Mouse (Mus musculus) spleen, adult 18-20 months (tissue): ENCODE measurements around the gene Dctn2.
A peak's percentile ranks its signal among the peaks of the same experiment; 100 is the strongest.

Experiments used
- DNase-seq, 2 experiments: peaks; one replicate each; pipeline ENCODE4 v3.0.0; 2022; ENCODE audit warnings: mixed read lengths in 2 of 2

The Dctn2 gene

DNA sequence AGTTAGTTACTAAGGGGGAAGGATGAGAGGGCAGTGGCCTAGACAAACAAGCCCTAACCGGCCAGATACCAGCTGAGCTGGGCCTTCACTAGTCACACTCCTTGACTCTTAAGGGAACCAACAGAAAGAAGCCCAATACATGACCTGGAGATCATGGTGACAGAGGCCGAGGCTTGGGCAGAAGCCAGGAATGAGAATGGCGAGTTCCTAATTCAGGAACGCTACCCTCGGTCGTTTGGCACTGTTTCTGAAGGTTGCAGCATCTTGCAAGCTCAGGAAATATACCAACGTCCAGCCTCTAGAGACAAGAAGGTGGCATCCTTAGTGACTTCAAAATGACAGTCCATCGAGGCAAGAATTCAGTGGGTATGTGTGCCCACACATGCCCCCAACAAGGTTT, 1.8 kb upstream of the Dctn2 start:
- no peak for DNase-seq

DNA sequence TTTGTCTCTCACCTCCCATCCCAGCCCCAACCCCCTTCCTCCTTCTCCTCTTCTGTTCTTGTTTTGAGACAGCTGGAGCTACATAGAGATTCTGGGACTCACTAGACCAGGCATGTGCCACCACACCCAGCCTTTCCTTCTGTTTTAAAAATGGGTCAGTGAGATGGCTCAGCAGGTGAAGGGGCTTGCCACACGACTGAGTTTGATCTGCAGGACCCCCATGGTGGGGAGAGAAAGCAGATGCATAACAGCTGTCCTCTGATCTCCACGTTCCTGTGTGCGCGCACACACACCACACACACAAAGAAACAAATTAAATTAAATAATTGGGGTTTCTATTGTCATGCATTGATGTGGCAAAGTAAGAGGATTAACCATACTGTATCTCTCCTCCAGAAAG, 1.2 kb upstream of the Dctn2 start:
- DNase-seq: no peak

DNA sequence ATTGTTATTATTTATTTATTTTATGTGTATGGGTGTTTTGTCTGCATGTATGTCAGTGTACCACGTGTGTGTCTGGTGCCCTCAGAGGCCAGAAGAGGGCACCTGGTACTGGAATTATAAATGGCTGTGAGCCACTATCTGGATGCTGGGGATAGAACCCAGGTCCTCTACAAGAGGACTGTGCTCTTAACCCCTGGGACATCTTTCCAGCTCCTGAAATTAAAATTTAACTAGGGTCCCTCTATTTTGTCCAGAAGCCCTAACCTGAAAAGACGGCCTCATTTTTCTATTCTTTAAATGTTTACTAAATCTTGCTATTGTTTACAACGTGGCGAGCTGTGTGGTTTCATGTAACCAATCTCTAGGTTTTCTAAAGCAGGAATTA, 449 bp upstream of the Dctn2 start:
- DNase-seq: no peak

DNA sequence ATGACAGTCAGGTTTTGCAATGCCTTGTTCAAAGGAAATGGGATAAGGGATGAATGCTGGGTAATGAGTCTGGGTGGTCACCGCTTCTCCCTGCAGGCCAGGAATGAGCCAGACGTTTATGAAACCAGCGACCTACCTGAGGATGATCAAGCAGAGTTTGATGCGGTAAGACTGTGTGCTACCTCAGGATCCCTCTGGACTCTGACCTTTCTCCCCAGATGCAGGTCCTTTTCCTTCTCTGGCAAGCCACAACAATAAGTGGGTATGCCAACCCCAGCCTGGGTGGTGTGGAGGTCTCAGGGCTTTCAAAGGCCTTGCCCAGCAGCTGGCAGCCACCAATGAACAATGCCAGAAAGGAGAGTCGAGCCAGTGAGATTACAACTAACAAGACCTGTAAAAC, 1.1 kb downstream of the Dctn2 start:
- no peak for DNase-seq

DNA sequence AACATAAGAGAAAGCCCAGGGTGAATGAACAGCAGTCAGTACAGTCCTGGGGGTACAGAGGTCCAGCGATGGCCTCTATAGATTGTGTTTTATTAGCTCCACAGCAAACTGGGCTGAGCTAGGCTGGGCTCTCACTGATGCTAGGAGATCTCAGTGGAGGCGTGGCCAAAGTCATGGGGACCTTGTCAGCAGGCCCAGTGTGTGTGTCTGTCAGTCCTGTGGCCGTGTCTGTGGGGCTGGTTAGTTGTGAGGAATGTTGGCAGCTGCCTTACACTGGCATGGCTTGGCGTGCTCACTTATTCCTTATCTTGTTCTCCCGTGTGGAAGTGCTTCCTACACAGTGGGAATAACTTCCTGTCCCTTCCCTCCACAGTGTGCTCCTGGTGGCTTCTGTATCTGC, 2.2 kb downstream of the Dctn2 start:
- DNase-seq: no peak

DNA sequence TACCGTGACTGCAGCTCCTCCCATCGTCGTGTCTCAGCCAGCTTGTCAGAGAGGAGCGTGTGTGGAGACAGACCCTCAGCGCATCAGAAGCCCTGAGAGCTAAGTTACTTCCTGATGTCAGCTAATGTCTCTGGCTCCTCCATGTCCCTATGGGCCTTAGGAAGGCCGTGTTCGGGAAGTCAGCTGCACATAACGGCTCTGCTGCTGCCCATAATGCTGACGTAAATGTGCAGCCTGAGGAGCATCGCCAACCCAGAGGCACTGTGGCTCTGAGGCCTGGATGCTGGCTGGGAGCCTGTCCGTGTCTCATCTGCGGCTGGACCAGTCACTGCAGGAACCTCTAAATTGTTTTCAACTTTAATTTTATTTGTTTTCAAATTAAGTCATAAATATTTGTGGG, 2.9 kb downstream of the Dctn2 start:
- no peak for DNase-seq

DNA sequence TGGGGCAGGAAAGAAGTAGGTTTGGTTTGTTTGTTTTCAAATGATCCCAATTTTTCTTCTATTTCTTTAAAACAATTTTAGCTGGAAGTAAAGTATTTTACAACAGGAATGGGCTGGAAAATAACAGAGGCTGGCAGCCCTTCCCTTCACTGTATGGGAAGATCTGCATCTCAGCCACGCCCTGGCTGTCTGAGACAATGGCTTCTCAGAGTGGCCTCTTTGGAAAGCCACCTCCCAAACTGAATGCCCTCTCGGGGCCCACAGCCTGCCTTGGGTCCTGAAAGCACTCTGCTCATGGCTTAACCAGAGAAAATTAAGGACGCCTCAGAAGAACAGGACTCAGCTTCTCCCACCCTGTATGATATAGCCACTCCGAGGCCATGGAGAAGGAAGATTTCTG, 3.7 kb downstream of the Dctn2 start:
- DNase-seq: no peak

DNA sequence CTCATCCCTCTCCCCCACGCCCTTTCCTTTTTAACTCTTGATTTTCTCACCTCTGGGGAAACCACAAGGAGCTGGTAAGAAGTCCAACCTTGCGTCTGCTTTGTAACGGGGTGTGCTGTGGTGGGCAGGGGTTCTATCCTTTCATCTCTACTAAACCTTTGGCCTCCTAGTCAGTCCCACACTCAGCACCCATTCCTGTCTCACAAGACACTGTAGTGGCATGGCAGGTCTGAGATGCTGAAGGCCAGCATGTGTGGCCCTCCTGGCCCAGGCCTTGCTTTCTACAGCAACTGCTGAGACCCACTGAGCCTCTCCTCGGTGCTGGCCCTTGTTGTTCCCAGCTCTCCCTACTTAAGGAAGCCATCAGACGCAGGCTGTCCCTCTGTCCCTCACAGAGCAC, 6.2 kb downstream of the Dctn2 start:
- DNase-seq: no peak

DNA sequence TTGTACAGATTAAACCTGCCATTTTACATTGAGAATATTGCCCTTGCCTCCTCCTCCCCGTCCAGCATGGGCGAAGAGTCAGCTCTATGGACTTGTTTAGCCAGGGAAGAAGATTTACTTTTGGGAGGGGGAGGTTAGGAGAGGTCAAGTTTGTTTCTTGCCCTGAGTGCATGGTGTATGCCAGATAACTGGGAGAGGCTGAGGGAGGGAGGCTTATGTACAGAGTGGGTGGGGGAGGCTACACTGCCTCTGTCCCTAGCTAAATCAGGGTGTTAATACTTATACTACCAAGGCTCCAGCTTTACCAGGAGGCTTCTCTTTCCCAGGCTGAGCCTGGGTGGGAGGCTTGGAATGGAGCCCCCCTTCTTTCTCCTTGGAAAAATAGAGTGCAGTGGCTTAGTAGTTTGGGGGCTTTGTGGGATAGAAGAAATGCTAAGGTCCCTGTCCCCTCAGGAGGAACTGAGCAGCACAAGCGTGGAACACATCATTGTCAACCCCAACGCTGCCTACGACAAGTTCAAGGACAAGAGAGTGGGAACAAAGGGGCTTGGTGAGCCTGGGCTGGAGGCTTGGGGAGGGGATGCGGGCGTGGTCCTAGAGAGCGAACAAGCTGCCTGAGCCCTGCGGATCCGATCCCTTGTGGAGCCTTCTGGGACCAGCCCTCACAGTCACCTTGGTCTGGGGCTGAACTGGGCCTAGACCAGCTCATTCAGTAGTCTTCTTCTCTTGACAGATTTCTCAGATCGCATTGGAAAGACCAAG, 8.3 kb downstream of the Dctn2 start:
- DNase-seq: no peak

DNA sequence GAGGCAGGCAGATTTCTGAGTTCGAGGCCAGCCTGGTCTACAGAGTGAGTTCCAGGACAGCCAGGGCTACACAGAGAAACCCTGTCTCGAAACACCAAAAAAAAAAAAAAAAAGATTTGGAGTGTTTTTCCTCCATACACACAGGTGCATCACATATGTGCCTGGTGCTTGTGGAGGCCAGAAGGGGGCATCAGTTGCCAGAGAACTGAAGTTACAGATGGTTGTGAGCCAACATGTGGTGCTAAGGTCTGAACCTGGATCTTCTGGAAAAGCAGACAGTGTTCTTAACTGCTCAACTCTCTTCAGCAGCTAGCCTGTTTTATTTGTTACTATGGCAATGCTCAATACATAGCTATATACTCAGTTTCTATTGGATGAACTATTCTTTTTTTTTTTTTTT, 13.6 kb downstream of the Dctn2 start:
- DNase-seq: no peak

DNA sequence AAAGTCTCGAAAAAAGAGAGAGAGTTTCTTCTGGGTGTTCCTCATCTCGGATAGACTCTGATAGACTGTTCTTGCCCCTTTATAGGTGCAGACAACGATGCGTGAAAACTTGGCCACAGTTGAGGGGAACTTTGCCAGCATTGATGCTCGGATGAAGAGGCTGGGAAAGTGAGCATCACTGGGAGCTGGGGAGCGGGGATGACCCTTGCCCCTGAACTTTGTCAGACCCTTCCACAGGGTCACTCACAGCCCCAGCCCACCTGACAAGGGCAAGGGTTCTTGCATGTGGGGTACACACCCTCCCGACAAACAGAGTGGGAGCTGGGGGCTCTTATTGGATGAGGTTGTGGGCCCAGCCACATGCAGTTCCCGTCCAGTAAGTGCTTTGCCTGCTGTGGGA, 15.1 kb downstream of the Dctn2 start:
- no peak for DNase-seq

DNA sequence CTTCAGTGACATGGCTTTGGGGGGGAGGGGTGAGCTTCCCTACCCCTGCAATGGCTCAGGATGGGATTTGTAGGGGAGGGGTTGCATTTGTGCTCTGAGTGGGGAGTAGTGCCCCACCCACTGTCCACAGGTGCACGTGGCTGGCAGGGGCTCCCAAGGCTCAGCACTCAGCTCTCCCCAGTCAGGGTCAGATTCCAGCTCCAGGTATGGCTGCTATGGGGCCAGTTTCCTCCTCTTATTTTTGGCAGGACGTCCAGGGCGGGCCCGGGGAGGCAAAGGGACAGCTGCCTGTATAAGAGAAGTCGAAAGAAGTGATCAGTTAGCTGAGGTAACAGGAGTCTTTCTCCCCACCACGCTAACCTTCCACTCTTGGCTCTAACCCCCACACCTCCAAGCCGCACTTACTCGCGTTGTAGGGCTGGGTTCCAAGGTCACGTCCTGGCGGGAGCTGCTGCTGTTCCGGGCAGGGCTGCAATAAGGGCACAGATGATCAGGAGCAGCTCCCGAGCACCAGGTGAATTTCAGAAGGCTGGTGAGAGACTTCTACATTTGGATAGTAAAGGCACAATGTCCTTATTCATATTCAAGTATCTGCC, 16.6 kb downstream of the Dctn2 start:
- DNase-seq: no peak

DNA sequence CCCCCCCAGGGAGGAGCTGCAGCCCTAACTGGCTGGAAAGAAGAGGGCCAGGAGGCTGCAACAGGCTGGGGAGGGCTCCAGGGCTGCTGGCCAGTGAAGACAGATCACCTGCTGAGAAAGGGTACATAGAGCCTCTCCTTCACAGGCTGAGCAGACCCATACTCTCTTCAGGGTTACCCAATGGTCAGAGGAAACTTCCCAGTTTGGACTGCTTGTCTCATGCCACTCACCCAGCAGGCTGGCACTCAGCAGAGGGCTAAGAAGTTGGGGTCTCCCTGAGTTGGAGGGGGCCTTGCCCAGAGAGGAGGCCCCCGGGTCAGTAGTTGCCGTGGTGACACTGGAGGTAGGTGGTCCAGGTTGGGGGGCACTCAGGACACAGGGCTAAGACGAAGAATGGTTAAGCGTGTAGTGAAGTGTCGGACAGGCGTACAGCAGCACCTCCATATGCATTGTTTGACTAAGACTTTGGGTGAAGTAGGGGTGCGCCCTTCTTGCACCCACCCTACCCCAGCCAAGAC, 18.0 kb downstream of the Dctn2 start:
- DNase-seq: no peak

DNA sequence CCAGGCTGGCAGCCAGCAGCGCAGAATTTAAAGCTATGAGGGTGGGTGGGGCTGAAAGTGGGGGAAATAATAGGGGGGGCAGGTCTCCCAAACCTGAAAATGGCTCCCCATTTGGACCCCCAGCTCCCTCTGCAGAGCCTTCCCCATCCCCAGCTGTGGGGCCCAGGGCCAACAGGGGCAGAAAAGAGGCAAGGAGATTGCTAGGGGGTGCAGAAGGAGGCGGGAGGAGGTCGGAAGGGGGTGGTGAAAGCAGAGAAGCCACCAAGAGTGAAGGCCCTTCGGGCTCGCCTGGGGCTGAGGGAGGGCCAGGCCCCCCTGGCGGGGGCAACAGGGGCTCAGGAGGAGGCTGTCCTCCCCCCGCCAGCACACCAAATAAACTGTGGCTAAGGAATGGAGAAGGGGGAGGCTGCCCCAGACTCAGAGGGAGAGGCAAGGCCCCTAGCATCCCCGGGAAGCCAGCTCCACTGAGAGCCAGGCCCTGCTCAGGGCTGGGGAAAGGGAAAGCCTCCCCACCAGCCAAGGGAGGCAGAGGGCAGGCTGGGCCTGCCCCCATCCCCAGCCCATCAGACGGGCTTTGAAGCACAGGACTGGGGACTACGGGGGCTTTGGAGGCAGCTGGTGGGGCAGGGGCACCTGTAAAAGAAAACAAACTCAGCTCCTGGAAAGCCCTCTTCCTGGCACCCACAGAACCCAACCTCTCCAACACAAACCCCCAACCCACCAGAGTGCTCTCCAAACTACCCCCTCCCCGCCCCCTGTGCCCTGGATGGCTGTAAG, 18.7 kb downstream of the Dctn2 start:
- no peak for DNase-seq

DNA sequence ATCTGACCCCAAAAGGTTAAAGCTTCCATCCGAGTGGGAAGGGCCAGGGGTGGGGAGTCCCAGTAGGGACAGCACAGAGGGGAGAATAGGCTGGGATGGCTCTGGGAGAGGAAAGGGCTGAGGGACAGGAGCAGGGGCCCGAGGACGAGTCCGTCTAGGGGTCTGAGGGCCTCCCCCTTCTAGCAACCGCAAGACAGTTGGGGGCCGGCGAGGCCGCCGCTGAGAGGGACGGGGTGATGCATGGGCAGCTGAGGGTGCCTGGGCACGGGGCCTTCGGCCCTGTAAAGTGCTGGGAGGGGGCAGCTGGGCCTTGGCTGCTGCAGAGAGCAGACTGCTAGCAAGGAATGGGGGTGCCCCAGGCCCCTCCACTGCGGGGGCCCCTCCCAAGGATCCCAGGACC, 19.5 kb downstream of the Dctn2 start:
- DNase-seq: no peak

DNA sequence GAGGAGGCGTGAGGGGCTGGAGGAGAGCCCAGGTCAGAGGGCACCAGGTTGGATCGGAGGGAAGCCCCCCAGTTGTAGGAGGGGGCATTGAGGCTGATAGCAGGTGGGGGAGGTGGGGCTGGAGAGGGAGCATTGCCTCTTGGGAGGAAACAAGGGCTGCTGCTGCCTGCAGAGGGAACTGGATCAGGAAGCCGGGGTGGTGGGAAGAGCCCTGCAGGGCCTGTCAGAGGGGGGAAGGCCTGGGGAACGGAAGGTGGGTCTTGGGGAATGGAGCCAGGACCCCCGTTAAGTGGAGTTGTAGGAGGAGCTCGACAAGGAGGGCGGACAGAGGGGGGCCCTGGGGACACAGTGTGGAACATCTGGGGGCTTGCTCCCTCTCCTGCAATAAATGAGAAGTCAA, 20.0 kb downstream of the Dctn2 start:
- no peak for DNase-seq

DNA sequence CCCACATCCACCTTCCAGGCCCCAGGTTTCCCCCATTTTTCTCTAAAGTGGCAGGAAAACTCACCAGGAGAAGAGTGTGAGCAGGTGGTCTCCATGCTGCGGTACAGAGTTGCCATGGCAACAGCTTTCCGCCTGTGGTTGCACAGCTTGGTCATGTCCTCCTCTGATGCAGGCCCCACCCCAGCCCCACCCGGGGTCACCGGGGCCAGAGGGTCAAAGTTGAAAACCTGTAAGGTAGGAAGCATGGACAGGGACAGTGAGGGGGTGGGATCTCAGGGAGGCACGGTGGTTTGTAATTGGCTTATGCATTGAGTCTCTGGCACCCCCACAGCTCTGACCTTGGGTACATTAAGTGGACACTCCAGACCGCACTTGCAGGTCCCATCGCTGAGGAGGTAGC, 20.6 kb downstream of the Dctn2 start:
- no peak for DNase-seq

DNA sequence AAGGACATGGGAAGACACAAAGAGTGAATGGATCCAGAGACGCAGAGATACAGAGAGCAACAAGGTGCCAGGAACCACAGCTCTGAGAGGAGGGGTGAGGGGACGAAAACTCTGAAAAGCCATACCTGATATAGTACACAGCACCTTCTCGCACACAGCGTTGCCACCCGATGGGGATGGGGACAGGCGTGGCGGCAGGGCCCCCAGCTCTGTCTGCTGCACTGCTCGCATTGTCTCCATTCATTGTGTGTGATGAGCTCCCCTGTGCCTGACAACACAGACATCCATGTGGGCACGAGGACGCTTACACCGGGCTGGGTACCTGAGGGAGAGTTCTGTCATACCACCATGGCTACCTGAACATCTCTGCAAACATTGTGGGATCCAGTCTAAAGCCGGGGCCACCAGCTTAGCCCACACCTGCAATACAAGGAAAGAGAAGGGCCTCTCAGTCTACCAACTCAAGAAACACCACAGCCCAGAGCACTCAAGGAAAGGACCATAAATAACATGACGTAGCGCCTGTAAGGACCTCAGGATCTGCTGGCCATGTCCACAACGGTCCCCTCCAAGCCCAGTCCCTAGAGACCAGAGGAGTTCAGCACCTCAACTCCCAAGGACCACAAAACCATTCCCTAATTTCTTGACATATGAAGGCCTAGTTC, 21.2 kb downstream of the Dctn2 start:
- no peak for DNase-seq

DNA sequence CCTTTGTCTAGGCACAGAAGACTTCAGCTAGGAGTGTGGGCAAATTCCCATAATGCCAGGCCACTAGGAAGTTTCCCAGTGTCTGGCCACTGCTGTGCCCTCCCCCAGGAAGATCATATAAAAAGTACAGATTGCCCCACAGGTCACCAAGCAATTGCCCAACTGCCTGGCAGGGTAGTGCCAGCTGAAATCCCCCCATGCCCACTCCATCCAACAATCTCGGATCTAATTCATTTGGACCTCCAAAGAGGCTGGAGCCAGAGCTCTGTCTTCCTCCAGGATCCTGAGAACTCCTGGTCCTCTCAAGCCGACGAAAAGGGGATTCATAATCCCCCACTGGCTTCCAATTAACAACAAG, 21.7 kb downstream of the Dctn2 start:
- no peak for DNase-seq

DNA sequence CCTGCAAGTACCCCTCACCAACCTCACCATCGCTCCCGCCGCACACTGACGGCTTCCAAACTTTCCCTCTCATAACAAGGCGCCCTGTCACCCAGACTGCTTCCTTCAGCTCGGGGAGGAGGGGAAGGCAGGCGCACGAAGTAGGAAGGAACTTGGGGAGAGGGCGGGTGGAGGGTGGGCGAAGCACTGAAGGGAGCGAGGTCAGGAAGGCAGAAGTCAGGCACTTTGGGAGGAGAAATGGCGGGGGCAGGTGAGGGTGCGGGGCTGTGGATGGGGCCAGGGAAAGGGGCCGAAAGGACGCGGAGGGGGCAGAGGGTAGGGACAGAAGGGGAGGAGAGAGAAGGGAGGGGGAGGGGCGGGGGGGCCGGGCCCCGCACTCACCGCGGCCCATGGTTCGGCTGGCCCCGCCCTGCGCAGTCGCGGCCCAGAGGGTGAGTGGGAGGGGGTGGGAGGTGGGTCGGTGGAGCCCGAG, 22.2 kb downstream of the Dctn2 start:
- DNase-seq: no peak

DNA sequence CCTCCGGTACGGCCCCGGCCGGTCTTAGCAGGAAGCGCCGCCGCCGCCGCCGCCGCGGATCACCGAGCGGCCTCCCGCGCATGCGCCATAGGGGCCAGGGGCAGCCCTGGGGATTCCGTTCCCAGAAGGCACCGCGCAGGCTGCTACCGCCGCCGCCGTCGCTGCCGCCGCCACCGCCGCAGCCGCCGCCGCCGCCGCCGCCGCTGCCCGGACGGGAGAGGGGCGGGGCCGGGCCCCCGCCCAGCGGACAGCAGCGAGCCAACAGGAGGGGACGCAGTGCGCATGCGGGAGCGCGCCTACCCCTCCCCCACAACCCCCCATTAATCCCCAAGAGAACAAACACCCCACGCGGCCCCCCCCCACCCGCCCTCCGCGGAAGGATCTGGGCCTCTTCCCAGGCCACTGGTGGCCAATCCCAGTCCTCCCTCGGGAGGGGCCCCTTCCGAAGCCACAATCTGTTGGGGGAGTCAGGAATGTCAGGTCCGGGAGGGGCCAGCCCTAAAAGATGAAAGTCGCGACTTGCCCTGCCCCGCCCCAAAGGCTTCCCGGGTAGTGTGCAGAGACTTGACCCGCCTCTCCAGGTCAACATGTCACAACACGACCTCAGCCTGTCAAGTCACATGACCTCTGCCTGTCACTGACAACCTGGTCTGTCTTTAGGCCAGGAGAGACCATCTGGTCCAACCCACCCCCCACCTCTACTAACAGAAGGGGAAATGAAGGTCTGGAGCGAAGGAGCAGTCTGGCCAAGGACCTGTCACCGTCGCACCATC, 22.8 kb downstream of the Dctn2 start, which contains the start of gene Mbd6:
Gene Mbd6, minus strand, starts transcription at position 219 of the 773 bp plus-strand sequence.
- DNase-seq: peak; percentile 87

DNA sequence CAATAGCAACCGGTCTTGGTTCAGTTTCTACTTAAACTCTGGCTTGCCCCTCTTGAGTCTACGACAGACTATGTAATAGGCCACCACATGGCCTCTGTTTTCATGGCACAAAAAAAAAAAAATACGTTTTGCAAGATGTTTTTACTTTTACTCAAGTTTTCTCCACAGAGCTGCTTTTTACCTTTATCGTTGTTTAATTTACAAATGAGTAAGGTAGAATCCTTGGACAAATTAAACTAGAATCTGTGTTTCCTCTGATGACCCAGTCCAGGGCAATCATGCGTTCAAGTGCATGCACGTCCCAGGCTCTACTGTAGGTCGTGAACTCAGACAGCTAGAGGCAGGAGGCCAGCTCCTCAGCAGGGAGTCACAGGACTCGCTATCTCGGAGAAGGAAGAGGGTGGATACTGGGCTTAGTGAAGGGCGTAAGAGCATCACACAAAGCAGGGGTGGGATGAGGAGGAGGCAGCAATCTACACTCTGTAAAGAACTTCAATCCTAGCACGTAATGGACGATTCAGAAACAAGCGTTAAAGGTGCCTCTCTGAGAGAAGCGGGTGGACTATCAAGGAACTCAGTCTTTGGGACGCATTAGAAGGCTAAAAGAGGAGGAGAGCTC, 23.5 kb downstream of the Dctn2 start:
- peak in 1 of 2 experiments; percentile 41 for DNase-seq
